Mouse (Mus musculus) urinary bladder, postnatal 14 days (tissue): Measurements from ENCODE around the gene Agxt.

Source experiments
- DNase-seq: peaks from one replicate; pipeline ENCODE4 v3.0.0; 2021; ENCODE audit warnings: low spot score

Gene Agxt

DNA sequence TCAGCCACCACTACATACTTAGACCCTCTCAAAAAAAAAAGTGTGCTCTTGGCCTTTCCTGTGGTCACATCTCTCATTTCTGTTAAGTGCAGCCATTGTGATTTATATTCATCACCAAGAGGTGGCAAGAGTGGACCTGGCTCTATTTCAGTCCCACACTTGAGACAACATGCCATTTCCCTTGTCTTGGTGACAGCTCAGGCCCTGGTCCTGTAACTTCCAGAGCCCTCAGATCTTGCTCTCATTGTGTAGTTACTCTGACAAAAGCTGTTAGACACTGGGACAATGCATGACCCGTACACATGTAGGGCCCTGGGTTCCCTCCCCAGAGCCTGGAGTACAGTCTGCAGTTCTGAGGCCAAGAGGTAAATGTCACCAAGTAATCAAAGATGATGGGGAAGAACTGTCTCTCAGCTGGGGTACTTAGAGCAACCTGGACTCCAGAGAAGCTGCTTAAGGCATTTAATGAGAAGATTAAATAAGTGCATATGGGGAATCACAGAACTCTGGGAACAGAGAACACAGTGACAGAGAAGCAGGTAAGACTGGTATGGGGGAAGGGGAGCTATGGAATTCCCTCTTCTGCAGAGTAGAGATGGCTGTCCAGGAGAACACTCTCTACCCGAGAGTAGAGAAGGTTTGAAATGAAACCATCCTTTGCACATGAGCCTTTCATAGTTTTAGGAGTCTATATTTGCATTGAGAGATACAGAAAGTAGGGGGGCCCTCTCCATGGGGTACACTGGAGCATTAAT lies 16.0 kb downstream of the Agxt start:
- DNase-seq, result peak; percentile 36

DNA sequence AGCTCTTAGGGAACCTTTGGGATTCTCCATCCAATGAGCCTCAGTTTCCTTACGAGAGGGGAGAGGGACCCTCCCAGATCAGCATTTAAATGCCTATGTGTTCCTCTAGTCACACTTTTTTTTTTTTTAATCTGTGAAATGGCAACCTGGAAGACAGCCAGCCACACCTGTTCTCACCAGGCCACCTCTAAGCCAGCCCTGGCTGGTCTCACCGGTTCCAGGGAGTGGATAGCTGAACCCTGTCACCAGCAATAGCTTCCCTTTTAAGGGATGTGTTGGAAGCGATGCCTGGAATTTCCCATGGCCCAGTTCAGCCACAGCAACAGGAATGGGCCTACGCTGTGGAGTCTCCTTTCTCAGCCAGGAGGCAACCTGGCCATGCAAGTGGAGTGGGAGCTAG lies 22.5 kb downstream of the Agxt start:
- DNase-seq, result peak; percentile 57

DNA sequence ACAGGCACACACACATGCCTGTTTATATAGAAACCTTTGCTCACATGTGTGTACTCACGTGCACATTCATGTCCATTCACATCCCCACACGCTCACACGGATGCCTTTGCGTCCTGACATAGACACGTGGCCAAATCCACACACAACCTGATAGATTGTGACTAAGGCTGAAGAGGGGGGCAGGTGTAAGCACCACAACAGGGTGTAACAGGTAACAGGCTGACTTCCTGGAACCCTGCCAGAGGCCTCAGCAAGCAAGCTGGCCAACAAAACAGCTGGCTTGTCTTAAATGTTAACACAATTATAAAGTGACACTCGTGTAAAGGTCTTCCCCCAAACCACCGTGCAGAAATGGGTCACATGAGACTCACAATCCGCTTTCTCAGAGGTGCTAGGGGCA lies 23.9 kb downstream of the Agxt start:
- peak; percentile 64 for DNase-seq

DNA sequence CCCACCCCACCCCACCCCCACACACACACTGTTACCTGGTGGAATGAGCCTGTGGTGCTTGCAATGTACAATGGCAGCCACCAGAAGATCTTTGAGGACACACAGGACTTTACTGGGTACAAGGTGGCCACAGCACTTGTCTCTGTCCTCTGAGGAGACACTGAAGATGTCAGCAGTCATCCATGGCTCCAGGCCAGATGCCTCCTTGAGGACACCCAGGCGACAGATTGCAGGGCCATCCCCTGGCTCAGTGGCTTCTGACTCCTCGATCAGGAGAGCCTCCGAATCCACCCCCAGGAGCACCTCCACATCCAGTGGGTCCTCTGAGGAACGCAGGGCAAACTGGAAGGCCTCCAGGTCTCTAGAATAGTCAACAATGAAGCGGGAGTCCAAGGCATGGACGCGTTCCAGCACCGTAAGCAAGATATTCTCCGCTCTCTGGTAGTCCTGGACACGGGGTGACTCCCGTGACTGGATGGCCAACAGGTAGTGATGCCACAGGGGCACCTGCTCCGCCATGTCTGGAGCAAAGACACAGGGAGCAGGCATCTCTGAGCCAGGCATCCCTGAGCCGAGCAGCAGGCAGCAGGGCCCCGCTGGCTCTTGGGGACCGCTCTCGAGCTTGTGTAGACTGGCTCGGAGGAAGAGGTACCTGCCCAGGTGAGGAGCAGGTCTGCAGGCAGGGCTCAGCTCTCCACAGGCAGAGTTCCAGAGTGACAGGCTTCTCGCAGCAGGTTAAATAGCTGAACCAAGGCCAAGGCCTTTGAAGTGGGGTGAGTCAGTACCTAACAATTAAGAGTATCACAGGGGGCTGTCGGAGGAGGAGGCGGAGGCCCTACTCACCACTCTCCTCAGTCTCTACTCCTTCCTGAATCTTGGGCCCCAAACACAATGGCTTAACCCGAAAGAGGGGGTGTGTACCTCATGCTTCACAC lies 24.8 kb downstream of the Agxt start:
- peak; percentile 45 for DNase-seq

DNA sequence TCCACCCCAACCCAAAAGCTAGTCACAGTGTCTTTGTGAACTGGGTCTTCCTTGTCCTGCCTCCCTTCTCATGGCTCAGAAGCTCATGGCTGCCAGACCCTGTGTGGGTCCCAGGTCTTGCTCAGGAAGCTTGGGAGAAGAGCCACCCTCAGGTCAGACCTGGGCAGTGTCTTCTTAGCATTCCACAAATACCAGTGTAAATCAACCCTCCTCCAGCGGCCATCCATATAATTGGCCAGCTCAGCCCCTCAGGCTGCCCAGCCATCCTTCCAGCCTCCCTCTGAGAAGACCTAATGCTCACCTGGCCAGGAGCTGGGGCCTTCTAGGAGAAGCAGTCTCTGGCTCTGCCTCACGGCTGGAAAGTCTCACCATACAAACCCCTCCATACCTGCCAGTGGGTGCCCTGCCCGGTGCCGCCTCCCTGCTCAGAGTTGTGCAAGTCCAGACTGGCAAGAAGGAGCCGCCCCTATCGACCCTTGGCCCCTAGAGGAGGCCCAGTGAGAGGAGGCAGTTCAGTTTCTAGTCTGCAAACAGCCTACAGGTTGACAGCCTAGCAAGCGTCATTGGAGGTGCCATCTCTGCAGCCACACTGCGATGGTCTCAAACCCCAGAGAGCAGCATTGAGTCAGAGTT lies 25.6 kb downstream of the Agxt start, which contains the start of gene 2310007B03Rik:
2310007B03Rik (minus strand) TSS at position 448 of the 633 bp plus-strand sequence.
- peak; percentile 56 for DNase-seq

DNA sequence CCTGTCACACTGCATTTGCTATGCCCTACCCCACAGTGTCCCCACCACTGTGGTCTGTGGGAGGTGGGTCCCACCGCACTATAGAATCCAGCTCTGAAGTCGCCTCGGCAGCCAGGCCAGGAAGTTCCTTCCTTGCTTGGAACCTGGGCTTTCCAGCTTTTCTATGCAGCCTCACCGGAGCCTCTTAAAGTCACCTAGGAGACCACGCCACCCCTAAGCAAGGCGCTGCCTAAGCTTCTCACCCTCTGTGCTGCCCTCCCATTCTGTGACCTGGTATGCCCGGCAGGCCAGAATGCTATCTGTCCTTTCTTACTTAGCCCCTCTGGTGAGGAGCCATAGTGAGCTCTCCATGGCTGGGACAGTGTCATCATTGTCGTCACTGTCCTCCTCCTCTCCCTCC lies 26.3 kb downstream of the Agxt start:
- no peak for DNase-seq

DNA sequence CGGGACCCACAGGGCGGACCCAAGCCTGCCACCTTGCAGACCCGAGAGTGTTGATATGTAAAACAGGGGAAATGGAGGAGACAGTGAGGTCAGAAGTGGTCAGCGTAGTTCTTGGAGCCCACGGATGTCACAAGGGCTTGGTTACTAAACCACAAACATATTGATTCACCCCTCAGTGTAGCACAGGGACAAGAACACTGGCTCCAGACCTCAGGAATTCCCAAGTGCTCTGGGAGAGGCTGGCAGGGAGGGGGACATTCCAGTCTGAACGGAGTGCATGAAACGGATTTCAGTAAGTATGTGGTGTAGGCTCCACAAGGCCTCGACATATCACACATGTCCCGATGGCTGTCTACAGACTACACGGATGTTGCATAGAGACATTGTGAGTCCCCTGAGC lies 26.9 kb downstream of the Agxt start:
- no peak for DNase-seq

DNA sequence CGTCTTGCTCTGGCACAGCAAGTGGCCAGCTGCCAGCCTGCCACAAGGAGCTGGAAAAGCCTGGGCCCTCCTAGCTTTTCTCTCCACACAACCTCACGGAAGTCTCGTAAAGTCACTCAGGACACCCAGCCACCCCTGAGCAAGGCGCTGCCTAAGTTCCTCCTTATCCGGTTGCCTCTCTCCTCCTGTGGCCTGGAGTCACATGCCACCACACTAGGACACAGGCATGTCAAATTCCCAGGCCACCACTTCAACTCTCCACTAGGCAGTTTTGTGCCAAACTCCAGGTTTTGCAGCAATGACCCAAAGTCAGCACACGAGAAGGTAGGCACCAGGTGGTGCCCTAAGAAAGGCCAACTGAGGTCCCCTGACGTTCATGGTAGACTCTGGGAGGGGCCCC lies 27.5 kb downstream of the Agxt start:
- DNase-seq, result no peak

DNA sequence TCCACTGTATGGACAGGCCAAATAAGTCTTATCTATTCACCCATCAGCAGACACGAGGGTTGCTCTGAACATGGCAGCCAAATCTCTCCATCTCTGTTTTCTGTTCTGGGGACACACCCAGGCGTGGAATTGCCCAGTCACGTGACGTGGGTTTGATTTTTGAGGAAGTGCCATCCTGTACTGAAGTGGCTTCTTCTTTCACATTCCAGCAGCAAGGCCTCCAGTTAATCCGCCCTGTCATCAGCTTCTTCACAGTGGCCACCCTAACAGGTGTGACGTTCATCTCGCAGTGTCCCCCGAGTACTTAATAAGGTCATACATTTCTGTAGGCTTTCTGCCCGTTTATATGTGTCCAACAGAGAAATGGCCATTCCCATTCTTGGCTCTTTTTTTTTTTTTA lies 30.4 kb downstream of the Agxt start:
- peak; percentile 58 for DNase-seq

DNA sequence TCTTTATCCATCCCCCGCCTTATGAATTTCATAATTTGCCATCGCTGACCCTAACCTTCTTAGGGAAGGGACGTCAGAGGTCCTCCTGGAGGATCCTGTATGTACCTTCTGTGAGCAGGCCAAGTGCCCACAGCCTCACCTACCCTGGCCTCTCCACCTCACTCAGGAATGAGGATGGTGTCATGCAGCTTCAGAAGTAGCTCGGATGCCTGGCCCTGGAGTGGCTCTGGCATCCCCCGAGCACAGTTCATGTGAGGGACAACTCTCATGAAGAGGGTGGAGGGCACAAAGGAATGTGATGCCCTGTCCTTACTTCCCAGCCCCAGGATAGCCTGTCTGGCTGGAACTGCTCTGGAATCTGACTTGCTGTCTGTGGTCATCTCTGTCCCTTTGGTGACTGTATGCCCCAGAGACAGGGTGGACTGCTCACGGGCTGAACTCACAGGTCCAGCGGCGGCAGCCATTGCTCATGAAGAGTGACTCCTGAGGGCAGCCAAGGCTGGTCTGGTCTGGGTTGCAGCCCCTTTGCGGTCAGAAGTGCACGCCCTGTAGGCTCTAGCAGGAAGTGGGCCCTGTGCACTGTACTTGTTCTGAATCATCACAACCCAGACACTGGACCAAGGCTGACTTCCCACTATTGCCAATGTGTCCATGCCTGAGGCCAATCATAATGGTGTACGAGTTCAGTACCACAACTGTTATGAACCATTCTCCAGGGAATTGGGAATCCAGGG lies 31.5 kb downstream of the Agxt start:
- DNase-seq, result no peak

DNA sequence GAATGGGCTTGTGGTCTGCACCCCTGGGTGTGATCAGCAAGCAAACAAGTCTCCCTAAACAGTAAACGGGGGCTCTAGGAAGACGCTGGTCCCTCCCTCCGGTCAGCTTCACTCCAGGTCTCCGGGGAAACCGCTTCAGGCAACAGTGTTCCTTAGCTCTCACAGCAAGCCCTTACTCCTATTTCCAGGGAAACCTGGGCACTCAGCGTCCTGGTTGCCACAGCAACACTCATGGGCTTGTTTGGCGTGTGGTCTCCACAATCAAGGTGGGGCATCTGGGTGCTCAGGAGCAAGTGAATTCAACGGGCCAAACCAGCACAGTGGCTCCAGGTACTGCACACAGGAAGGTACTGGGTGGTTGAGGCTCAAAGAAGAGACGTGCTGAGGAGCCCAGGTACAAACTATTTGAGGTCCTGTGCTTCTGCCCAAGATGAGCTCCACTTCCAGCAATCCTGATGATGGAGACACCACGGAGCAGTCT lies 33.3 kb downstream of the Agxt start, which contains the start of gene Crocc2:
Crocc2 (plus strand) TSS at position 431 of the 481 bp plus-strand sequence.
- no peak for DNase-seq

DNA sequence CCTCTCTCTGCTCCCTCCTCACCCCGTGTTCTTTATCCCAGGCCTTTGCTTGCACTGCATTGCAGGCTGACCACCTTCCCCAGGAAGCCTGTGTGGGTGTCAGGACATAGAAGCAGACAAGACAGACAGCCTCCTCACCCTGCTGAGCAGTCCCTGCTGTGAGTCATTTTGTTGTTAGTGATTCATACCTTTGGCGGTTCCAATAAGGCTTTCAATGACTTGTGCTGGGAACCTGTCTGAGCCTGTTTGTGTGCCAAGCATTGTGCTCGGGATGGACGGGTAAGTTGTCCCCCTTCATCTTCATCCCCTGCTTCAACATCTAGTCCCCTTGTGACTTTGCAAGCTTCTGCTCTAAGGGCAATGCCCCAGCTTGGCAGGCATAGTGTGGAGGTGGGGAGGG lies 38.6 kb downstream of the Agxt start:
- peak; percentile 38 for DNase-seq

DNA sequence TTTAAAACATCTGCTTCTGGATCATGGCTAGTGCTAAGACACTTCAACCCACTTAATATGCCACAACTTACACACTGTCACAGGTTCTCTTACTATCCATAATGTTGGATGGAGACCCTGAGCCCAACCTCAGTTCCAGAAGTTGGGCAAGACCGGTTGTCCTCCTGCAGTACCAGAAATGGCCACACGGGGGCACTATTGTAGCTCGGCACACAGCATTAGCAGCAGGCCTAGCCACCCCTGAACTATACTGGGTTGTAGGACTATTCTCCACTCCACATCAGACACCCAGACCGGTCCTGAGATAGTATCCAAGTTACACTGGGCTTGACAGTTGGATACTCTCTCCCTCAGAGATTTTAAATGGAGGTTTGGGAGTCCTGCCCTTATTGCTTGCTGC lies 39.4 kb downstream of the Agxt start:
- peak; percentile 84 for DNase-seq

DNA sequence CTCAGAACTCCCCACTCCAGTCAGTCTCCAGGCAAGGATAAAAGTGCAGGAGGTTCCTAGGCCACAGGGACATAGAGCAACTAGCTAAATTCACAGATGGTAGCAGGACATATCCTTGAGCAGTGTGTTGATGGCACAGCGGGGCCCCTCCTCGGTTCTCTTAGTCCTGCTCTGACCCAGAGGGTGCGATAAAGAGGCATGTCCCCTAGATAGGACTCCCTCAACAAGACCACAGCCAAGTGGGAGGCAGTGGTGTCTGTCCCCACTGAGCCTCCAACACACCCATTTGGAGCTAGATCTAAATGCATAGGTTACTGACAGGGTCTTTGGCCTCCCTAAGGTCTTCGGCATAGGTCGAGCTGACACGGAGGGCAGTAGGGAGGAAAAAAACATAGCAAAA lies 40.8 kb downstream of the Agxt start:
- no peak for DNase-seq

DNA sequence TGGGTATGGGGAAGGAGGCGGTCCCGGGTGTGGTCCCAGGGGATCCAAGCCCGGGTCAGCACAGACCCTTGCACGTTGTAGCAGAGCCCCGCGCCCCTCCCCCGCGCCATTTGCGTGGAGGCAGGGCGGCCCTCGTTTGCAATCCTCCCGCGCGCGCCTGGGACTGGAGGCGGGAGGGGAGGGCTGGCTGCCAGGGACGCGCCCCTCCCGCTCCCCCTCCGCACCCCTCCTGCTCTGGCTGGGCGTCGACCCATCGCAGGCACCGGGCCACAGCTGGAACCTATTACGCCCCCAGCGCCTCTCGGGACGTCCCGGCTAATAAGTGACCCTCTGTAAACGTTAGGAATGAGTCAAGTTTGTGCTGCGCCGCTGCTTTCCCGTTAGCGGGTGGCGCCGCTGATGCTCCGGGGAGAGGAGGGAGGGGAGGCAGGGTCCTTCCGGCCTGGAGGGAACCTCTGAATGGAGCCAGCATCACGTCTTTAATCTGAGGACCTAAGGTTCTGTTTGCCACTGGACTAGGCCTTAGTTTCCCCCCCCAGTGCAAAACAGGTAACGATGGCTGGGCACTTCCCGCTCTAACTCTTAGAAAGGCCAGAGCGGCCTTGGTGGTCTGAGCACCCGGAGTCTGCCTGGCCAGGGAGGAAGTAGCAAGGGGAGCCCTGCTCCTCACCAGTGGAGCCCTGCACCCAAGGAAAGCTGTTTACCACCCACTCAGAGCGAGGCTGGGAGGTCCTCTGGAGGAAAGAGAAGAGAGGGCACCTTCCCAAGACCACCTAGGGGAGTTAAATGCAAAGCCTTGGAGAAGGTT lies 41.7 kb downstream of the Agxt start:
- peak; percentile 65 for DNase-seq

DNA sequence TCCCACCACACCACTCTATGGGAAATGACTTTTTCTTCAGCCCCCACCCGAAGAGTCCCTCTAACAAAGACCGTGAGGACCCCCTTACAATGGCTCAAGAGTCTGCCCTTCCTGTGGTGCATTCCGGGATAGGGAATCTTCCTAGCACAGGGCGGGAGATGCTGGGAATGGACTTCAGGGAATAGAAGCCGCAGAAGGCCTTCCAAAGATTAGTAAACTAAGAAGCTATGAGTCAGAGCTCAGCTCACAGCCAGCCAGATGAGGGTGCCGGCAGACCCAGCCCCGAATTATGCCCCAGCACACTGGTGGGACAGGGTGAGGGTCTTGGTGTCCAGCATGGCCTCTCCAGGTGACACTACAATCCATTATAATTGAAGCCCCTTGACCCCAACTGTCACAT lies 47.2 kb downstream of the Agxt start:
- DNase-seq, result no peak

DNA sequence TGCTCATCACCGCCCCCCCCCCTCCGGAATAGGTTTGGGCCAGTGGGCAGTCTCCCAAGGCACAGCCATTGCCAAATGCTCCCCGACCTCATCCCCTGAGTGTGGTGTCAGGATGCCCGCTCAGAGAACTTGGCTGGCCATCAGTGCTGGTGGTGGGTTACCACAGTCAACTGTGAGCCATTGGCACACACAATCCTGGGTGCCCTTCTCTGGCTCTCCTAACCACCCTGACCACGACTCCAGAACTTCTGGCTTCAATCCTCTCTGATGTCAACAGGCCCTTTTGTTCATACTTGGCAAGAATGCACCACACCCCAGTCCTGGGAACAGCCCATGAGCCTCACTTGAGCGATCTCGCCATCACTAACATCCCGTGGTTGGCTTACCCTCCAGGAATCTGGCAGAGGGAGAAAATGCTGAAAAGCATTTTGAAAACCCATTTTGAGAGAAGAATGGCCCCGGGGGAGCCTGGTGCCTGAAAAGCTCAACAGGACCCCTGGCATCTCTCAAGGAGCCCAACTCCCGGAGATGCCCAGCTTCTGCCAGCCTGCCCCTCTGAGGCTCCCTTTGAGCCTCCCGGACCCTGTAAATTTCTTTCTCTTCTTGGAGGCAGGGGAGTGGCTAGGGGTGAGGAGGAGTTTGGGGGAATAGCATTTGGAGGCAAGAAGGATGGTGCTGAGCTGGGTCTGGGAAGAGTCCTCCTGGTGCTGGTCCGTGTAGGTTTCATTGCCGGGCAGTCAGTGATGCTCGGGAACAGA lies 49.2 kb downstream of the Agxt start:
- DNase-seq, result no peak

DNA sequence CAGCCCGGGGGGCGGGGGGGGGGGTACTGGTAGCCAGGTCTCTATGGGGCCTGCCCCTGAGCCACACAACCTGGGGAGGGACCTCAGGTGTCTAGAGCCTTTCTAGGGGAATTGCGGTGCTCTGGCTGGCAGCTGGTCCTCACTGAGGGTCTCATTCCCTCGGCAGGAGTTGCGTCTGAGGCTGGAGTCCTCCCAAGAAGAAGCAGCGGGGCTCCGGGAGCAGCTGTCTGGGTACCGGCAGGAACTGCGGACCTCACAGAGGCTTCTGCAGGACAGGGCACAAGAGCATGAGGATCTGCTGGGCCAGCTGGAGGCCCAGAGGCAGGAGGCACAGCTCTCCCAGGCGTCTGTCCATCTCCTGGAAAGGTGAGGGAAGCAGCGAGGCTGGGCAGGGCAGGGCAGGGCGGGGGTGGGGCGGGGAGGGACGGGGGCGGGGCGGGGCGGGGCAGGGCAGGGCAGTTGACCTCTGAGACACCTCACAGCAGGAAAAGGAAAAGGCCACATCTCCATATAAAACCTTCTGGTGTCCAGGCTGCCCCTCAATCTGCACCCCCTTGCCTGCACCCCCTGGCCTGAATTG lies 55.8 kb downstream of the Agxt start:
- no peak for DNase-seq

DNA sequence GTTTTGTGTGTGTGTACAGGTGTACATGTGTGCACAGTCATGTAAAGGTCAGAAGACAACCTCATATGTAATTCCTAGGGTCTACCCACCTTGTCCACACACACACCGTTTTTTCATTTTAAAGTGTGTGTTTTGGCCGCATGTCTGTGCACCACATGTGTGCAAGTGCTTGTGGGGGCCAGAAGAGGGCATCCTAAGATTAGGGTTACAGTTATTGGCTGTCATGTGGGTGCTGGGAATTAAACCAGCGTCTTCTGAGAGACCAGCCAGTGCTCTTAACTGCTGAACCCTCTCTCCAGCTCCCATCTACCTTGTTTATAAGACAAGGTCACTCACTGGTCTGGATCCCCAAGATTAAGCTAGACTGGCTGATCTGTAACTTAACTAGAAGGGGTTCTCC lies 59.9 kb downstream of the Agxt start:
- no peak for DNase-seq
